ENCODE assay signal across 21 mouse cellular contexts in genomic region chr9:50821651-50822050, GRCm38 (mm10).
"Had no signal": no experiment of that assay in that cellular context is flagged by ENCODE, and none has a peak within 500 bp of the region (broad histone marks: within the 10 kb centered on the region; RNA-seq: fewer than 3 reads in every experiment).

No protein-coding gene starts in this region.

- ATAC-seq: forebrain, postnatal 0 days; hindbrain, embryonic 16.5 days; inflammation-experienced regulatory T-cells, adult 6 months; intestine, embryonic 15.5 days; intestine, postnatal 0 days had no signal

- H3K27me3 ChIP-seq: heart, embryonic 13.5 days; heart, embryonic 15.5 days; hindbrain, embryonic 12.5 days; intestine, embryonic 15.5 days; limb, embryonic 12.5 days had no signal

- DNase-seq: forebrain, postnatal 0 days; gastrocnemius, postnatal 25 days; heart, adult 18-20 months; heart, postnatal 4 days; kidney, adult 18-20 months; kidney, adult 8-10 months; kidney, postnatal 10 days had no signal

- H3K27ac ChIP-seq: heart, embryonic 13.5 days; heart, embryonic 15.5 days; hindbrain, embryonic 10.5 days; hindbrain, embryonic 12.5 days; hindbrain, embryonic 14.5 days; intestine, embryonic 15.5 days; layer of hippocampus, adult 2 months; left cerebral cortex, adult 2 months; limb, embryonic 10.5 days; limb, embryonic 12.5 days had no signal

- H3K4me2 ChIP-seq: heart, embryonic 11.5 days; heart, embryonic 13.5 days; heart, embryonic 15.5 days; hindbrain, embryonic 12.5 days; hindbrain, embryonic 14.5 days; intestine, embryonic 15.5 days; limb, embryonic 12.5 days had no signal

- H3K9me3 ChIP-seq: heart, embryonic 13.5 days; heart, embryonic 15.5 days; hindbrain, embryonic 10.5 days; hindbrain, embryonic 12.5 days; intestine, embryonic 15.5 days; limb, embryonic 10.5 days; limb, embryonic 12.5 days had no signal

- H3K9ac ChIP-seq: forebrain, postnatal 0 days; heart, embryonic 13.5 days; heart, embryonic 15.5 days; hindbrain, embryonic 12.5 days; hindbrain, embryonic 14.5 days; intestine, embryonic 15.5 days; limb, embryonic 12.5 days had no signal

- H3K4me1 ChIP-seq: heart, embryonic 13.5 days; heart, embryonic 15.5 days; hindbrain, embryonic 10.5 days; hindbrain, embryonic 12.5 days; intestine, embryonic 15.5 days; limb, embryonic 10.5 days; limb, embryonic 12.5 days had no signal

- H3K4me3 ChIP-seq: heart, embryonic 13.5 days; heart, embryonic 15.5 days; hindbrain, embryonic 10.5 days; hindbrain, embryonic 12.5 days; intestine, embryonic 15.5 days; layer of hippocampus, adult 2 months; left cerebral cortex, adult 2 months; limb, embryonic 10.5 days; limb, embryonic 12.5 days had no signal
